9 mouse cellular contexts compared by ENCODE assay signal in the genomic region with DNA sequence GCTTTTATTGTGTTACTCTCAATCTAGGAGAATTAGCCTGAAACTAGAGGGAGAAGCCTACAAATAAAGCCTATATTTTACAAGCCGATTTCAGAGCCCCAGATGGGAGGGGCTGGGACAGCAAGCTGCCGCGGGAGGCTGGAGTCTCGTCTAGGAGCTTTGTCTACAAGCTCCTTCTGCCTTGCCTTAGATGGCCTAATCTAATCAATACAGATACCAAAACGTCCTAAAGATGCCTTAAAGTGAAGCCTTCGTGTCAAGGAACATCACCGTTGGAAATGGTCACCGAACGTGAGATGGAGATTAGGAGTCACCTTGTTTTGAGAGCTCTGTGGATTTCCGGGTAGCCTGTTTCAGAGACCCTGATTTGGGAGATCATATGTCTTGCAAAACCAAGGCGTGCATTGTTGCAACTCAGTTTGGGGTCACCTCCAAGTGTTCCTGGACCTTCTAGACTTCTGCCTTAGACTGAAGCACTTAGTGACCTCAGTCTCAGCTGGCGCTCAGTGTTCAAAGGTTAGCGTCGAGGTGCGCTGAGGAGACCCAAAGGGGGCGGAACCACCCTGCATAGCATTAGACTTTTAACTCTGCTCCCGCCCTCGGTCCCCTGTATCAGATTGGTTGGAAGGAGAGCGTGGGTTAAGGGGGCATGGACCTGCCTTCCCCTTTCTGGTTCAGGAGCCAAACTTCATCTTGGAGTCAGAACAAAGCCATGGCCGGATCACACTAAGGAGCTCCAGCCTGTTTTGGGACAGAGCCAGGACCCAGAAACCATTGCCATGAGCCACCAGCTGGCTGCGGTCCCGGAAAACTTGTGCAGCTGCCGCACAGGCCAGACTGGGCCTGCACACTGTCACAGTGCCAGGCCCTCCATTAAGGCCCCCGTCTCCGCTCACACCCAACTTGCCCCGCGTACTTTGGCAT.
DNase-seq lines count a peak whose midpoint lies in the region; ATAC-seq and TF ChIP-seq lines count a peak whose summit lies in the region.
"Had no signal": no experiment of that assay in that cellular context is flagged by ENCODE, and none has a peak within 500 bp of the region (broad histone marks: within the 10 kb centered on the region; RNA-seq: fewer than 3 reads in every experiment).

No protein-coding gene starts in this region.

- peak; percentile 64; the same call in 1 of the 2 replicates for ATAC-seq in heart, embryonic 11.5 days (replicated peaks; ENCODE audit: insufficient number of reproducible peaks, low FRiP score, low TSS enrichment)
- ATAC-seq in kidney, embryonic 15.5 days (replicated peaks; ENCODE audit: low FRiP score): peak; percentile 78
- peak; percentile 23; the same call in 1 of the 2 replicates for ATAC-seq in monocyte, adult 5-6 weeks (replicated peaks; ENCODE audit: insufficient number of reproducible peaks, low FRiP score, low TSS enrichment, poor library complexity, severe bottlenecking)

- peak overlapping the region; percentile 61 for H3K9ac ChIP-seq in heart, embryonic 11.5 days (ENCODE audit: low read depth, low read length)
- no peak overlapping the region for H3K9ac ChIP-seq in kidney, embryonic 15.5 days

- TF ChIP-seq CTCF in bone marrow, adult 2 months (IDR thresholded peaks at IDR 0.05; ENCODE audit: control insufficient read depth, insufficient read depth, low read length): no peak

- H3K36me3 ChIP-seq in heart, embryonic 11.5 days (ENCODE audit: control insufficient read depth, insufficient read depth, low read length): no peaks in the 10 kb centered on the region
- H3K36me3 ChIP-seq in kidney, embryonic 15.5 days: no peaks in the 10 kb centered on the region
- H3K36me3 ChIP-seq: G1E had no signal

- DNase-seq in 3T3-L1 (ENCODE audit: low read depth, low spot score) (peak; percentile 97), liver (peak; percentile 52)
- DNase-seq in fat pad, adult 2 months (ENCODE audit: extremely low read depth, low read depth, low spot score): peak; percentile 85
- peak; percentile 69 for DNase-seq in telencephalon, adult 2 months (ENCODE audit: low read depth, low spot score)

- H3K27me3 ChIP-seq in heart, embryonic 11.5 days (ENCODE audit: control insufficient read depth, insufficient read depth, low read length): no peaks in the 10 kb centered on the region
- H3K27me3 ChIP-seq in kidney, embryonic 15.5 days: no peaks in the 10 kb centered on the region

- no peak for TF ChIP-seq POLR2A in bone marrow, adult 2 months (IDR thresholded peaks at IDR 0.05; ENCODE audit: borderline replicate concordance, control insufficient read depth, low read depth, low read length)

- no peaks in the 10 kb centered on the region for H3K9me3 ChIP-seq in heart, embryonic 11.5 days (replicated peaks; ENCODE audit: control insufficient read depth, low read length)
- no peaks in the 10 kb centered on the region for H3K9me3 ChIP-seq in kidney, embryonic 15.5 days (replicated peaks)
- H3K9me3 ChIP-seq: G1E had no signal

- 29% methylated on average over 27 of the region's 27 CpGs for WGBS in bone marrow, adult 2 months
- 10% methylated on average over 27 of the region's 27 CpGs for WGBS in heart, embryonic 11.5 days (ENCODE audit: insufficient replicate concordance)
- WGBS in kidney, embryonic 15.5 days: 15% methylated on average over 27 of the region's 27 CpGs

- H3K4me1 ChIP-seq in bone marrow, adult 2 months (ENCODE audit: control insufficient read depth, insufficient read depth, low read length): no peaks in the 10 kb centered on the region
- H3K4me1 ChIP-seq in heart, embryonic 11.5 days (ENCODE audit: control insufficient read depth, insufficient read depth, low read length): peaks cover 31% of the 10 kb centered on the region
- peaks cover 36% of the 10 kb centered on the region for H3K4me1 ChIP-seq in kidney, embryonic 15.5 days

- peak overlapping the region; percentile 21; the same call in 1 of the 2 replicates for H3K27ac ChIP-seq in bone marrow, adult 2 months (ENCODE audit: control insufficient read depth, insufficient read depth, low read depth, low read length, poor library complexity)
- peak overlapping the region; percentile 89 for H3K27ac ChIP-seq in heart, embryonic 11.5 days (ENCODE audit: low read depth, low read length)
- H3K27ac ChIP-seq in kidney, embryonic 15.5 days: peak overlapping the region; percentile 92

- peak overlapping the region; percentile 28 for H3K4me3 ChIP-seq in bone marrow, adult 2 months (replicated peaks; ENCODE audit: control insufficient read depth, low read depth, low read length)
- peak overlapping the region; percentile 34 for H3K4me3 ChIP-seq in heart, embryonic 11.5 days (ENCODE audit: low read depth, low read length)
- peak overlapping the region; percentile 30 for H3K4me3 ChIP-seq in kidney, embryonic 15.5 days (replicated peaks)

- H3K4me2 ChIP-seq in heart, embryonic 11.5 days: peak overlapping the region; percentile 66
- peak overlapping the region; percentile 62 for H3K4me2 ChIP-seq in kidney, embryonic 15.5 days

Comparison
In these comparisons a context has a peak if more than half of its experiments do, and no peak if none do; other contexts are left out.
1. Peak in every context shown above with its lines: DNase-seq, ATAC-seq, H3K4me3 ChIP-seq and H3K27ac ChIP-seq.
2. H3K27ac ChIP-seq: peak in every context shown above with its lines; median percentile 92 in kidney, embryonic 15.5 days; 89 in heart, embryonic 11.5 days; 21 in bone marrow, adult 2 months.
3. ATAC-seq: peak in every context shown above with its lines; median percentile 78 in kidney, embryonic 15.5 days; 64 in heart, embryonic 11.5 days; 23 in monocyte, adult 5-6 weeks.